Mouse (Mus musculus): ENCODE measurements around the gene Serpinb6a.
A peak's percentile ranks its signal among the peaks of the same experiment; 100 is the strongest.

The Serpinb6a gene

DNA sequence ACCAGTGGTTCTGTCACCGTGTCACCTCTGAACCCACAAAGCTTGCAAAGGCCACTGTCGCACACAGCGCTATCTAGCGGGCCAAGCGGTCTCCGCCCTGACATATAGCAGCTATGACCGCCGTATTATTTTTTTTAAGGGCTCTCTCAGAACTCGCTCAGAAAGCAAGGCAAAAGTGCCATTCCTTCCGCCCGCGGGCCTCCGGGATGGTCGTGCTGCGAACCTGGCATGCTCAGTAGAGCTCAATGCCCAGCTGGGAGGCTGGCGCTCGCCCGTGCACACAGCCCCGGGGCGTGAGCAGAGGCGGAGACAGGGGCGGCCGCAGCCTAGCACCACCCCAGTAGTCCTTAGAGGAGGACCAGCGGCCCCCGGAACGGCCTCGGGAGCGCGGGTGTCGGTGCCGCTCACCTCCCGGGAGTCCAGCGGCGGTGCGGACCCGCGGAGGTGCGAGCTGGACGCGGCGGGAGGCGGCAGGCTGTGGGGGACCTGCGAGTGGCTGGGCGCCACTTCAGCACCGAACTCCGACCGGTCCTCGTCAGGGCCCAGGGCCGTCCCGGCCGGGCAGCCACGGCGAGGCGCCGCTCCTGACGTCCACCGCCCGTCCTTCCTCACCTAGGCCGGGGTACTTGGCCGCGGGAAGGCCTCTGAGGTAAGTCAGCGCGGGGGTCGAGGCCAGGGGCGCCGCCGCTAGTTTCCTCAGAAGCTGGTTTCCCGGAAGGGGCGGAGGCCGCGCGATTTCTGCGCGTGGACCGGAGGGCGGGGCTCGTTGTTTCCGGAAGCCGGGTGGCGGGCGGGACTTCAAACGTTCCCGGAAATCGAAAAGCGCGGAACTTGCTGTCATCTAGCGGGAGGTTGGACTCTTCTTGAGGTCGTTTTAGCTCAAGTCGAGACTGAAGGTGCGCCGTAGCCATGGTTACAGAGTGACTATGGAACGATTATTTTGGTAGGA lies at the start of gene Serpinb6a, which contains the start of gene Ripk1:
Gene Serpinb6a (minus strand): TSS at position 737 of the 949 bp plus-strand sequence.
Gene Ripk1 (plus strand): TSS at position 306 of the 949 bp plus-strand sequence.
- DNase-seq (ENCODE audit: low read depth, low spot score) = peak; percentile 77

GRCm38 (mm10) chr13:34051692-34052091 lies 49.1 kb upstream of the Serpinb6a start:
- DNase-seq (ENCODE audit: low read depth, low spot score) = no peak

- no peak for DNase-seq (ENCODE audit: low read depth, low spot score)
Observed at GRCm38 (mm10) chr13:34050479-34050878, 47.9 kb upstream of the Serpinb6a start.

DNA sequence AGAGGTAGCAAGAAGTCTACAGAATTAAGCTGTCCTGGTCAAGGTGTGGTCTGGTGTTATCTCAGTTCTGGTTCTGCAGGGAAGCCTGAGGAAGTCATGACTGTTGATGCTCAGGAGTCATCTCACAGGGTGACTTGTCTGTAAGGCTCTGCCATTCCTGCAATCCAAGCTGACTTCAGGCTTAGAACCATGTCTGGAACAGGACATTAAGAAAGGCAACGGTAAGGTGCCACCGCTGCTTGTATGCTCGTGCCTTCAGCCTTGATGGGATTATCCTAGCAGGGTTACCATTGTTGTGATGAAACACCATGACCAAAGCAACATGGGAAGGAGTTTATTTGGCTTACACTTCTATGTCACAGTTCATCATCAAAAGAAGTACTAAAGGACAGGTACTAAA lies 44.9 kb upstream of the Serpinb6a start:
- DNase-seq (ENCODE audit: low read depth, low spot score) = no peak

DNA sequence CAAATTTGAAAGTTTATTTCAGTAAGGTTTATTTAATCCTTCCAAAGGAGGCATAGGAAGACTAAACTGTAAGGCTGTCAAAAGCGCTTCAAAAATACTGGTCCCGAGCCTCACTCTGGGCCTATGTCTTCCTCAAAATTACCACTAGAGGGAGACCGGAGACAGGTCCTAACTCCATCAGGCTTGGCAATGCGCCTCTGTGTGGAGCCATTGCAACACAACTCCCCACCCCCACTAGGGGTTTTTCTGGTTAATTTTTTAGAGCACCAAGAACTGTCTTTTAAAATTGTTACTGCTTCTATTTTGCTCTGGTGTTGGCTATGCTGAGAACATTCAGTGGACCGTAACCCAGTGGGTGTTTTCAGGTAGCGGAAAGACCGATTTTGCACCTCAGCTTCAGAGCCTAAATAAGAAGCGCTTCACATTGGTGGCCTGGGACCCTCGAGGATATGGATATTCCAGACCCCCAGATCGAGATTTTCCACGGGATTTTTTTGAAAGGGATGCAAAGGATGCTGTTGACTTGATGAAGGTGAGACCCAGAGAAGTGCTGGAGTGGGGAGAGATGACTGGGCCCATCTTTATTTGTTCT lies 43.9 kb upstream of the Serpinb6a start:
- DNase-seq (ENCODE audit: low read depth, low spot score) = peak; percentile 60

GRCm38 (mm10) chr13:34045511-34046249 lies 43.1 kb upstream of the Serpinb6a start:
- no peak for DNase-seq (ENCODE audit: low read depth, low spot score)

DNA sequence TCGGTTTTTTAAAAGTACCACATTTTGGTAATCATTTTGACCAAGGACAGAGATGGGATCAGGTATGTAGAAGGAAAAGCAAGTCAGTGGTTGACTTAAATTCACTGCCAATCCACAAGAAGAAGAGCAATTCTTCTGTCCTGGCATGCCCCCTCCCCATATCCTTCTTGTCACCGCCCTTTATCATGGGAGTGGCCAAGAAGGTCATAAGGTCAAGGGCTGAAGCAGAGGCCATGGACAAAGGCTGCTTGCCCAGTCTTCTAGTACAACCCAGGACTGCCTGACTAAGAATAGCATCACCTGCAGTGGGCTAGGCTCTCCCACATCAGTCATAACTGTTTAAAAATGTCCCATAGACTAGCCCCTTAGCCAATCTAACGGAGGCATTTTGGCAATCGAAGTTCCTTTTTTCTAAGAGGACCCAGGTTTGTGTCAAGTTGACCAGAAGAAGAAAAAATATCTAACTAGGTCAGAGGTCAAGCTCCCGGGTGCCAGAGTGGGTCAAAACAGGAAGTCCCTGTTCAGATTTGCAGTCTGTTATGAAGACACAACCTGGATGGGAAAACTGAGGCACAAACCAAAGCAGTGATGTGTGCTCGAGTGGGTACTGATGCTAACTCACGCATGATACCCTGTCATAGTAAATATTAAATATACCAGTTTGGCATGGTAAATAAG lies 41.3 kb upstream of the Serpinb6a start:
- DNase-seq (ENCODE audit: low read depth, low spot score) = no peak

- no peak for DNase-seq (ENCODE audit: low read depth, low spot score)
Observed at GRCm38 (mm10) chr13:34040091-34040490, 37.5 kb upstream of the Serpinb6a start.

- DNase-seq (ENCODE audit: low read depth, low spot score) = no peak
Observed at GRCm38 (mm10) chr13:34038901-34039341, 36.3 kb upstream of the Serpinb6a start.

GRCm38 (mm10) chr13:34038056-34038432 lies 35.5 kb upstream of the Serpinb6a start:
- DNase-seq (ENCODE audit: low read depth, low spot score) = no peak

- peak; percentile 92 for DNase-seq (ENCODE audit: low read depth, low spot score)
Observed at GRCm38 (mm10) chr13:34037172-34038055, 34.8 kb upstream of the Serpinb6a start, which contains the start of gene Bphl. TSS of gene Bphl (plus strand) at chr13:34037597.

GRCm38 (mm10) chr13:34036726-34037125 lies 34.1 kb upstream of the Serpinb6a start:
- DNase-seq (ENCODE audit: low read depth, low spot score) = no peak

GRCm38 (mm10) chr13:34035424-34035823 lies 32.8 kb upstream of the Serpinb6a start:
- no peak for DNase-seq (ENCODE audit: low read depth, low spot score)

DNA sequence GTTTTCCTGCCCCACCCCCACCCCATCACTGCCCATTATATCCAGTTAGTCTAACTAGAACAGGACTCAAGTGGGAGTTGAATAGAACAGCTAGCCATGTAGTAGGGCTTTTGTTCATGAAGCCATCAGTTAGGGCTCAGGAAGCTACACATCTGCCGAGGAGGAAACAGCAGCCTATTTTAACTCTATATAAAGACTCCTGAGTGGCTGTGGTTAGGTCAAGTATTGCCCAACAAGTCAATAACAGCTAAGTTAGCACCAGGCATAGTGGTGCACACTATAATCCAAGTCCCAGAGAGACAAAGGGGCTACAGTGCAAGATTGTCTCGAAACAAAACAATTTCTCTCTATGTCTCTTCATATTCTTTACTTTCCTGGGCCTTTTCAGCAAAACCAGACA lies 29.4 kb upstream of the Serpinb6a start:
- no peak for DNase-seq (ENCODE audit: low read depth, low spot score)

- no peak for DNase-seq (ENCODE audit: low read depth, low spot score)
Observed at GRCm38 (mm10) chr13:34021998-34022397, 19.4 kb upstream of the Serpinb6a start.

DNA sequence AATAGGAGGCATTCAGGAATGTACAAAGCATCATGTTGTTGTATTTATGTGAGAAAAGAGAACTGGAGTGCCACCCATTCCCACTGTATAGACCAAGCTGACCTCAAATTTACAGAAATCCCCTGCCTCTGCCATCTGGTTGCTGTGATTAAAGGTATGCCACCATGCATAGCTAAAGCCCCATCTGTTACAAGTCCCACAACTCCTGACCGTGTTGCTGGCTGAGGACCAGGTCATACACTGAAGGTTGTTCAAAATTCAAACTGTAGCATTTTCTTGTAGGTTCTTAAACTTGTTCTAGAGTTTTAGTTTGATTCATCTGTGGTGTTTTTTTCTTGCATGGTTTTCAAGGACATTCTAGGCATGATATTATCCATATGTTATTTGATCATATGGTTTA lies 15.9 kb upstream of the Serpinb6a start:
- no peak for DNase-seq (ENCODE audit: low read depth, low spot score)

- DNase-seq (ENCODE audit: low read depth, low spot score) = no peak
Observed at GRCm38 (mm10) chr13:34016927-34017569, 14.5 kb upstream of the Serpinb6a start.

- DNase-seq (ENCODE audit: low read depth, low spot score) = no peak
Observed at GRCm38 (mm10) chr13:34007234-34007633, 4.6 kb upstream of the Serpinb6a start.

DNA sequence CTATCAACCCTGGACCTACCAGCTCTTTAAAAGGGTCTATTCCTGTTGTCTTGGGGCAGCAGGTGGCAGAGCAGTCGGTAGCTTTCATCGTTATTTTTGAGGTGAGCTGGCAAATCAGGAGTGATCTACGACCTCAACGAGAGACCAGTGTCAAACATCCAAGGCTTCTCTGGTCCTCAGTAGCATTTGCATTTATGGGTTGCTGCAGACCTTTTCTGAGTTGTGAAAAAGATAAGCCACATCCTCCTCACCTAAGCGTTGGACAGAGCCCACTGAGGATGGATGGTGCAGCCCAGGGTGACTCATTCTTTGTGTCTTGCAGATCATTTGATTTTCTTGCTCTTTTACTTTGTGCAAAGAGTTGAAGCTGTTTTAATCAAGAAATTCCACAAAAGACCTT lies 464 bp upstream of the Serpinb6a start:
- DNase-seq (ENCODE audit: low read depth, low spot score) = no peak

DNA sequence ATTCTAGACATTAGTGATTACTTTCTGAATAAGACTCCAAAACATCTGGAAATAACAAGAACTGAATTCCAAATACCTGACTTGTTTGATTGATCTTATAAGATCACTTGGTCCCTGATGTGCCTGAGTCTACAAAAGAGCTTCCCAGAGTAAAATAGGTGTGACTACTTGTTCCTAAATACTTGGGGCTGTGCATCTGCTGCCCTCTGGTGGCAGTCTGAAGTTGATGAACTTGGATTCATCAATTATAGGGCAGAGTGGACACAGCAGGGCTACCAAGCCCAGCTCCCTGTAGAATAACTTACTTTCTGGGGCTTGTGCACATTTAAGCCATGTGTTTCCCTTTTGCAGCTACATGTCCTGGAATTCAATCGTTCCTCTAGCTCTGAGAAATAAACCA lies 7.4 kb downstream of the Serpinb6a start:
- peak; percentile 67 for DNase-seq (ENCODE audit: low read depth, low spot score)
